Mouse (Mus musculus): ENCODE results near the gene Akip1. TPM values are rescaled to one million over a fixed set of nuclear protein-coding genes. Genes with fewer than 3 reads are reported as not detected.

Akip1 gene
- polyA plus RNA-seq (2015; fragmentation: Nextera tagmentation; extraction: Ambion mirVana): 18.1 and 18.9 TPM in 2 replicates

GRCm38 (mm10) chr7:109703190-109704015 is at the start of gene Akip1, which contains the start of gene St5:
Akip1 (plus strand) TSS chr7:109703690.
St5 (minus strand) TSS chr7:109703605.
- Histone ChIP-seq H3K4me3 (peak within 1 kb of the TSS; percentile 74), H3K4me1 (peaks cover 8% of the 10 kb centered on the region; the same call in 1 of the 2 replicates), H3K27me3 (no peaks in the 10 kb centered on the region), H3K9ac (replicated peaks) (peak within 1 kb of the TSS; percentile 63), H3K27ac (replicated peaks) (peak within 1 kb of the TSS; percentile 27), H3K4me2 (replicated peaks) (peak within 1 kb of the TSS; percentile 71), H3K9me3 (no peaks in the 10 kb centered on the region), H3K36me3 (no peaks in the 10 kb centered on the region)
- peak; percentile 97 for ATAC-seq (replicated peaks)
- WGBS: under 1% methylated on average over 61 of the region's 61 CpGs

- H3K4me2 ChIP-seq (replicated peaks): no peak overlapping the region
- H3K27me3 ChIP-seq: no peaks in the 10 kb centered on the region
- H3K36me3 ChIP-seq: no peaks in the 10 kb centered on the region
- H3K27ac ChIP-seq (replicated peaks): no peak overlapping the region
- H3K4me1 ChIP-seq: no peaks in the 10 kb centered on the region
- WGBS: 85% methylated on average over 5 of the region's 5 CpGs
- no peaks in the 10 kb centered on the region for H3K9me3 ChIP-seq
- ATAC-seq (replicated peaks): no peak
- H3K9ac ChIP-seq (replicated peaks): no peak overlapping the region
- no peak overlapping the region for H3K4me3 ChIP-seq
These were observed 48.6 kb upstream of the Akip1 start for GRCm38 (mm10) chr7:109654871-109655270.

- ATAC-seq (replicated peaks): no peak
- no peak overlapping the region for H3K9ac ChIP-seq (replicated peaks)
- no peak overlapping the region for H3K27ac ChIP-seq (replicated peaks)
- no peak overlapping the region for H3K4me3 ChIP-seq
- no peak overlapping the region for H3K4me2 ChIP-seq (replicated peaks)
- no peaks in the 10 kb centered on the region for H3K9me3 ChIP-seq
- no peaks in the 10 kb centered on the region for H3K36me3 ChIP-seq
- WGBS: 77% methylated on average over 6 of the region's 6 CpGs
- H3K27me3 ChIP-seq: no peaks in the 10 kb centered on the region
- peaks cover 4% of the 10 kb centered on the region; the same call in 1 of the 2 replicates for H3K4me1 ChIP-seq
These were observed 45.6 kb upstream of the Akip1 start for GRCm38 (mm10) chr7:109657884-109658283.

GRCm38 (mm10) chr7:109659278-109659677 is 44.2 kb upstream of the Akip1 start:
- 96% methylated on average over 2 of the region's 2 CpGs for WGBS
- Histone ChIP-seq H3K9ac (replicated peaks) (no peak overlapping the region), H3K9me3 (no peaks in the 10 kb centered on the region), H3K4me1 (peaks cover 4% of the 10 kb centered on the region; the same call in 1 of the 2 replicates), H3K36me3 (no peaks in the 10 kb centered on the region), H3K27ac (replicated peaks) (no peak overlapping the region), H3K4me2 (replicated peaks) (no peak overlapping the region), H3K27me3 (no peaks in the 10 kb centered on the region), H3K4me3 (no peak overlapping the region)
- no peak for ATAC-seq (replicated peaks)

GRCm38 (mm10) chr7:109662626-109663025 is 40.9 kb upstream of the Akip1 start:
- H3K27me3 ChIP-seq: no peaks in the 10 kb centered on the region
- H3K36me3 ChIP-seq: no peaks in the 10 kb centered on the region
- no peaks in the 10 kb centered on the region for H3K9me3 ChIP-seq
- H3K4me3 ChIP-seq: no peak overlapping the region
- H3K4me2 ChIP-seq (replicated peaks): no peak overlapping the region
- peaks cover 4% of the 10 kb centered on the region; the same call in 1 of the 2 replicates for H3K4me1 ChIP-seq
- no peak for ATAC-seq (replicated peaks)
- H3K9ac ChIP-seq (replicated peaks): no peak overlapping the region
- WGBS: 48% methylated on average over 4 of the region's 4 CpGs
- no peak overlapping the region for H3K27ac ChIP-seq (replicated peaks)

GRCm38 (mm10) chr7:109666664-109667063 is 36.8 kb upstream of the Akip1 start:
- H3K9ac ChIP-seq (replicated peaks): no peak overlapping the region
- H3K27me3 ChIP-seq: no peaks in the 10 kb centered on the region
- no peak overlapping the region for H3K27ac ChIP-seq (replicated peaks)
- no peaks in the 10 kb centered on the region for H3K36me3 ChIP-seq
- no peak overlapping the region for H3K4me2 ChIP-seq (replicated peaks)
- 82% methylated on average over 5 of the region's 5 CpGs for WGBS
- no peaks in the 10 kb centered on the region for H3K9me3 ChIP-seq
- H3K4me3 ChIP-seq: no peak overlapping the region
- H3K4me1 ChIP-seq: peaks cover 11% of the 10 kb centered on the region
- no peak for ATAC-seq (replicated peaks)

- Histone ChIP-seq H3K4me3 (no peak overlapping the region), H3K36me3 (no peaks in the 10 kb centered on the region), H3K9me3 (no peaks in the 10 kb centered on the region), H3K4me1 (peaks cover 8% of the 10 kb centered on the region), H3K27ac (replicated peaks) (no peak overlapping the region), H3K4me2 (replicated peaks) (no peak overlapping the region), H3K9ac (replicated peaks) (no peak overlapping the region), H3K27me3 (no peaks in the 10 kb centered on the region)
- 88% methylated on average over 5 of the region's 5 CpGs for WGBS
- ATAC-seq (replicated peaks): no peak
These were observed 33.9 kb upstream of the Akip1 start for GRCm38 (mm10) chr7:109669426-109670170.

- H3K27ac ChIP-seq (replicated peaks): peak overlapping the region; percentile 74
- peaks cover 8% of the 10 kb centered on the region for H3K4me1 ChIP-seq
- H3K4me2 ChIP-seq (replicated peaks): peak overlapping the region; percentile 97
- H3K27me3 ChIP-seq: no peaks in the 10 kb centered on the region
- H3K9ac ChIP-seq (replicated peaks): peak overlapping the region; percentile 68
- 1% methylated on average over 39 of the region's 44 CpGs for WGBS
- H3K36me3 ChIP-seq: no peaks in the 10 kb centered on the region
- no peaks in the 10 kb centered on the region for H3K9me3 ChIP-seq
- peak; percentile 94 for ATAC-seq (replicated peaks)
- peak overlapping the region; percentile 55 for H3K4me3 ChIP-seq
These were observed 31.7 kb upstream of the Akip1 start for GRCm38 (mm10) chr7:109671581-109672471.

GRCm38 (mm10) chr7:109674944-109675628 is 28.4 kb upstream of the Akip1 start:
- H3K27me3 ChIP-seq: no peaks in the 10 kb centered on the region
- H3K4me2 ChIP-seq (replicated peaks): no peak overlapping the region
- H3K4me3 ChIP-seq: no peak overlapping the region
- peaks cover 8% of the 10 kb centered on the region for H3K4me1 ChIP-seq
- H3K36me3 ChIP-seq: no peaks in the 10 kb centered on the region
- no peaks in the 10 kb centered on the region for H3K9me3 ChIP-seq
- no peak overlapping the region for H3K27ac ChIP-seq (replicated peaks)
- 73% methylated on average over 4 of the region's 4 CpGs for WGBS
- no peak overlapping the region for H3K9ac ChIP-seq (replicated peaks)
- ATAC-seq (replicated peaks): no peak

GRCm38 (mm10) chr7:109680284-109680683 is 23.2 kb upstream of the Akip1 start:
- no peak overlapping the region for H3K27ac ChIP-seq (replicated peaks)
- no peak overlapping the region for H3K9ac ChIP-seq (replicated peaks)
- no peak overlapping the region for H3K4me2 ChIP-seq (replicated peaks)
- 91% methylated on average over 2 of the region's 2 CpGs for WGBS
- no peaks in the 10 kb centered on the region for H3K9me3 ChIP-seq
- H3K4me1 ChIP-seq: no peaks in the 10 kb centered on the region
- no peak overlapping the region for H3K4me3 ChIP-seq
- H3K36me3 ChIP-seq: no peaks in the 10 kb centered on the region
- no peak for ATAC-seq (replicated peaks)
- no peaks in the 10 kb centered on the region for H3K27me3 ChIP-seq

GRCm38 (mm10) chr7:109680879-109681278 is 22.6 kb upstream of the Akip1 start:
- no peak for ATAC-seq (replicated peaks)
- WGBS: 89% methylated on average over 1 of the region's 1 CpGs
- no peak overlapping the region for H3K9ac ChIP-seq (replicated peaks)
- no peaks in the 10 kb centered on the region for H3K4me1 ChIP-seq
- no peaks in the 10 kb centered on the region for H3K36me3 ChIP-seq
- no peaks in the 10 kb centered on the region for H3K9me3 ChIP-seq
- no peak overlapping the region for H3K4me3 ChIP-seq
- H3K27me3 ChIP-seq: no peaks in the 10 kb centered on the region
- H3K27ac ChIP-seq (replicated peaks): no peak overlapping the region
- no peak overlapping the region for H3K4me2 ChIP-seq (replicated peaks)

Data from forebrain, embryonic 15.5 days (tissue).